Mouse (Mus musculus) heart, embryonic 16.5 days (tissue): ENCODE data around the gene Olfr303. TPM values are rescaled to one million over a fixed set of nuclear protein-coding genes. Genes with fewer than 3 reads are reported as not detected.

Experiments
- polyA plus RNA-seq: library from polyadenylated mRNA; unstranded; fragments of >200 nt; fragmentation: Nextera tagmentation; extraction: Ambion mirVana; gene quantifications from 2 replicates; pipeline ENCODE4 v1.2.1, GENCODE M21; 2015

Gene Olfr303
- polyA plus RNA-seq, 1 experiment from 2014 or later, result not detected

Other genes starting within 250 kb of the Olfr303 start
- not detected in 2 replicates for gene Vmn2r75, start 226.0 kb downstream of the Olfr303 start, polyA plus RNA-seq
- not detected in 2 replicates for gene Vmn2r76, start 151.5 kb downstream of the Olfr303 start, polyA plus RNA-seq
- gene Olfr310, start 120.6 kb downstream of the Olfr303 start, polyA plus RNA-seq, result not detected in 2 replicates
- not detected in 2 replicates for gene Olfr309, start 84.1 kb downstream of the Olfr303 start, polyA plus RNA-seq
- gene Olfr308, start 72.2 kb downstream of the Olfr303 start, polyA plus RNA-seq, result not detected in 2 replicates
- gene Olfr307, start 60.2 kb downstream of the Olfr303 start, polyA plus RNA-seq, result not detected in 2 replicates
- not detected in 2 replicates for gene Olfr305, start 30.9 kb downstream of the Olfr303 start, polyA plus RNA-seq
- gene Olfr304, start 11.1 kb downstream of the Olfr303 start, polyA plus RNA-seq, result not detected in 2 replicates
- gene Olfr301, start 6.1 kb upstream of the Olfr303 start, polyA plus RNA-seq, result not detected in 2 replicates
- not detected in 2 replicates for gene Olfr299, start 62.1 kb upstream of the Olfr303 start, polyA plus RNA-seq
- gene Olfr298, start 94.7 kb upstream of the Olfr303 start, polyA plus RNA-seq, result not detected in 2 replicates
- gene Olfr297, start 122.2 kb upstream of the Olfr303 start, polyA plus RNA-seq, result not detected in 2 replicates
- gene Olfr295, start 186.1 kb upstream of the Olfr303 start, polyA plus RNA-seq, result not detected in 2 replicates
- not detected in 2 replicates for gene Olfr294, start 218.9 kb upstream of the Olfr303 start, polyA plus RNA-seq